Mouse (Mus musculus): ENCODE measurements around the gene Mthfd1. TPM values are rescaled to one million over a fixed set of nuclear protein-coding genes. Genes with fewer than 3 reads are reported as not detected.

The Mthfd1 gene
- polyA plus RNA-seq, 1 experiment from 2014 or later: 87.7 TPM

DNA sequence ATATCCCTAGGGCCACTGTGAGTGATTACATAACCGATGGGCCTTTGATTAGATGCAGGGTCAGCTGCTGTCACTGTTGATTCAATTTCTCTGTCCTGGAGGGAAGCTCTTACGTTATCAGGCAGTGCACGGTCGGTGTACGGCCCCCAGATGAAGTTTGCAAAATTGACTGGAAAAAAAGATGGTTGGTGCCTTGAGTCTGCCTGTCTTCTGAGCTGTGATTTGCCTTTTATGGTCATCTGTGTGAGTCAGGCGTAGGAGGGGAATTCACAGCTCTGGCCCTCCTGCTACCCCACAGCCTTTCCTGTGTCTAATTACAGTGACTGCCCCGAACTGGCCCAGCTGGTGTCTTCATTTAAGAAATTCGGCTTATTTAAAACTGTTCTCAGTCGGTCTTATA is 52.9 kb downstream of the Mthfd1 start:
- no peak overlapping the region for H3K9ac ChIP-seq
- peak overlapping the region; percentile 83 for H3K27ac ChIP-seq
- H3K27me3 ChIP-seq (replicated peaks): no peaks in the 10 kb centered on the region
- 30% methylated on average over 9 of the region's 9 CpGs for WGBS
- H3K4me2 ChIP-seq: no peak overlapping the region
- H3K9me3 ChIP-seq: no peaks in the 10 kb centered on the region
- H3K4me1 ChIP-seq: peaks cover 4% of the 10 kb centered on the region; the same call in 1 of the 2 replicates
- H3K36me3 ChIP-seq: peaks cover 23% of the 10 kb centered on the region
- H3K4me3 ChIP-seq (replicated peaks): no peak overlapping the region
- ATAC-seq (ENCODE audit: insufficient read depth, low FRiP score, low read depth): peak; percentile 56; the same call in 1 of the 2 replicates

DNA sequence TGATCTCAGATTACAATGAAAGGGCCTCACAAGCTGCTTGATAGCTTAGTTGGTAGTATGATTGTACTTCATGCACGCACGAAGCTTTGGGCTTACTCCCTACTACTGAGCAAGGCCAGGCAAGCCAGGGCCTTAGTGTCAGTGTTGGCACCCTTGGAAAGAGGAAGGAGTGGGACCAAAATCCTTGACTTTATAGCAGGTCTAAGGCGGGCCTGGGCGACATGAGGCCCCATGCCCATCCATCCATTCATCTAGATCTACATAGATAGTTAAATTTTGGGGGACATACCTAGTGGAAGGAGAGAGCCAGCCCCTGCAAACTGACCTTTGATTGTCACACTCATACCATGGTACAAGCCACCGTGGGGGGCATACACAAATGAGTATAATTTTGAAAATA is 53.3 kb downstream of the Mthfd1 start:
- peaks cover 21% of the 10 kb centered on the region; the same call in 1 of the 2 replicates for H3K36me3 ChIP-seq
- peak overlapping the region; percentile 83; the same call in 1 of the 2 replicates for H3K27ac ChIP-seq
- peaks cover 4% of the 10 kb centered on the region; the same call in 1 of the 2 replicates for H3K4me1 ChIP-seq
- no peak for ATAC-seq (ENCODE audit: insufficient read depth, low FRiP score, low read depth)
- 82% methylated on average over 5 of the region's 5 CpGs for WGBS
- H3K4me2 ChIP-seq: no peak overlapping the region
- H3K9me3 ChIP-seq: no peaks in the 10 kb centered on the region
- H3K27me3 ChIP-seq (replicated peaks): no peaks in the 10 kb centered on the region
- H3K9ac ChIP-seq: no peak overlapping the region
- H3K4me3 ChIP-seq (replicated peaks): no peak overlapping the region

DNA sequence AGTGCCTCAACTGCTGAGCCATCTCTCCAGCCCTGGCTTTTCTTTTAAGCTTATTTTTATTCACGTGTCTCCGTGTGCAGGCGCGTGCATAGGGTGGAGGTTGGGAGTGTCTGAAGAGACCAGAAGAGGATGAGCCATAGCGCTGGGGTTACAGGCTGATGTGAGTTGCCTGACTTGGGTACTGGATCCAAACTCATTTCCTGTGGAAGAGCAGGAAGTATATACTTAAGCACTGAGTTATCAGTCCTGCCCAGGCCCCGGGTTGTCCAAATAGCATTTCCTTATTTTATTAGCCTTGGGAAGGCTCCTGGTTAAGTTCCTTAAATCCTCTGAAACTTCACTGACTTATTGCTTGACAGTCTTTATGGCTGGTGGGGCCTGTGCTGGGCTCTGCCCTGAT is 54.9 kb downstream of the Mthfd1 start:
- Histone ChIP-seq H3K9me3 (no peaks in the 10 kb centered on the region), H3K4me1 (peaks cover 4% of the 10 kb centered on the region; the same call in 1 of the 2 replicates), H3K4me2 (no peak overlapping the region), H3K9ac (no peak overlapping the region), H3K27me3 (replicated peaks) (no peaks in the 10 kb centered on the region), H3K36me3 (peaks cover 24% of the 10 kb centered on the region; the same call in 1 of the 2 replicates), H3K27ac (0 out of 2 replicates have a peak overlapping the region, but pooled peaks have one; percentile 0), H3K4me3 (replicated peaks) (no peak overlapping the region)
- WGBS: 70% methylated on average over 6 of the region's 6 CpGs
- ATAC-seq (ENCODE audit: insufficient read depth, low FRiP score, low read depth): no peak

DNA sequence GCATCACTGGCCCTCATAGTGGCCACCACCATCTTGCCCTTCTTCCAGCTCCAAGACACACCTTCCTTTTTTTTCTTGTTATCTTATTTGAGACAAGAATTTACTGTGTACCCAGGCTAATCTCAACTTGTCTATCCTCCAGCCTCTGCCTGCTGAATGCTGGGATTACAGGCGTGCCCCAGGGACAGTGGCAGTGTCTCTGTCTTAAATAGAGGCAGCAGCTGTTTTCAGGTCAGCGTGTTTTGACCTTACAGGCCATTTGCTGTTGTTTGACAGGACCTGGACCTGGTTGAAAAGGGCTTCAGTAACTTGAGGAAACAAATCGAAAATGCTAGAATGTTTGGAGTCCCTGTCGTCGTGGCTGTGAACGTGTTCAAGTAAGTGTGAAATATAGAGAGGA is 55.5 kb downstream of the Mthfd1 start:
- no peak for ATAC-seq (ENCODE audit: insufficient read depth, low FRiP score, low read depth)
- H3K4me1 ChIP-seq: peaks cover 4% of the 10 kb centered on the region; the same call in 1 of the 2 replicates
- no peak overlapping the region for H3K9ac ChIP-seq
- H3K4me2 ChIP-seq: no peak overlapping the region
- no peaks in the 10 kb centered on the region for H3K27me3 ChIP-seq (replicated peaks)
- H3K36me3 ChIP-seq: peaks cover 26% of the 10 kb centered on the region; the same call in 1 of the 2 replicates
- no peaks in the 10 kb centered on the region for H3K9me3 ChIP-seq
- H3K4me3 ChIP-seq (replicated peaks): no peak overlapping the region
- WGBS: 65% methylated on average over 6 of the region's 6 CpGs
- H3K27ac ChIP-seq: no peak overlapping the region; the same call in 1 of the 2 replicates

DNA sequence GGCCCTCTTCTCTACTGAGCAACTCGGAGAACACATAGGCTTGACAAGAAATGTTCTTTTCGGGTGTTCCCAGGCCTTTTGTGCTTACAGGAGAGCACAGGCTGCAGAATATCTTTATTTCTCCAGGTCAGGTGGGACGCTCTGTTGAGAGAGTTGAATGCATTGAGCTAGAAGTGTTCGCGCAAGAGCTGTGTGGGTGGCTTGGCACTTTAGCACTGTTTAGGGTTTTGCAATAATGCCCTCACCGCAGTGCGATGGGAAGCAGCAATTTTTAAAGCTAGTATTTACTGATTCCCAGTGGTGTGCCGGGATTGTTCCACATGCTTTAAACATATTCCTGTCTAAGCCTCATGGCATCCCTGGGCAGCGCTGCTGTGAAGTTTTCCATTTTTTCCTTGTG is 56.1 kb downstream of the Mthfd1 start:
- Histone ChIP-seq H3K4me3 (replicated peaks) (no peak overlapping the region), H3K27me3 (replicated peaks) (no peaks in the 10 kb centered on the region), H3K27ac (peak overlapping the region; percentile 16; the same call in 1 of the 2 replicates), H3K36me3 (peaks cover 23% of the 10 kb centered on the region; the same call in 1 of the 2 replicates), H3K4me1 (peaks cover 4% of the 10 kb centered on the region; the same call in 1 of the 2 replicates), H3K9me3 (no peaks in the 10 kb centered on the region), H3K4me2 (no peak overlapping the region), H3K9ac (no peak overlapping the region)
- ATAC-seq (ENCODE audit: insufficient read depth, low FRiP score, low read depth): no peak
- WGBS: 81% methylated on average over 9 of the region's 9 CpGs

DNA sequence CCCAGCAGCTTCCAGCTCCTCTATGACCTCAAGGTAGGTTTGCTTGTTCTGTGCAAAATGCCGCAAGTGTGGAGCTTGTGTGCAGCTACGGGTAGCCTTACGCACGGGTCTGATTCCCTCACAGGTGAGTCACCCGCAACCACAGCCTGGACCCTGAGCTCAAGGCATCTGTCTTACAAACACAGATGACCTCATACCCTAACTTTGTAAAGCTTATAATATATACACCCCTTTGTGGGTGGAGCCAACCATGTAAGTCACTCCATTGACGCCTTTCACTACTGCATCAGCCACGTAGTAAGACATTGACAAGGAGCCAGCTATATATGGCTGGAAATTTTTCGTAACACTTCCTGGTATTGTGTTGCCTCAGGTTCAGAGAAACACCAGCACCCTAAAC is 56.9 kb downstream of the Mthfd1 start:
- H3K27me3 ChIP-seq (replicated peaks): no peaks in the 10 kb centered on the region
- no peak overlapping the region for H3K4me2 ChIP-seq
- 76% methylated on average over 8 of the region's 8 CpGs for WGBS
- H3K4me1 ChIP-seq: peaks cover 4% of the 10 kb centered on the region; the same call in 1 of the 2 replicates
- no peaks in the 10 kb centered on the region for H3K9me3 ChIP-seq
- no peak overlapping the region for H3K4me3 ChIP-seq (replicated peaks)
- H3K9ac ChIP-seq: no peak overlapping the region
- peak; percentile 20; the same call in 1 of the 2 replicates for ATAC-seq (ENCODE audit: insufficient read depth, low FRiP score, low read depth)
- H3K27ac ChIP-seq: 0 out of 2 replicates have a peak overlapping the region, but pooled peaks have one; percentile 16
- H3K36me3 ChIP-seq: peaks cover 23% of the 10 kb centered on the region; the same call in 1 of the 2 replicates

DNA sequence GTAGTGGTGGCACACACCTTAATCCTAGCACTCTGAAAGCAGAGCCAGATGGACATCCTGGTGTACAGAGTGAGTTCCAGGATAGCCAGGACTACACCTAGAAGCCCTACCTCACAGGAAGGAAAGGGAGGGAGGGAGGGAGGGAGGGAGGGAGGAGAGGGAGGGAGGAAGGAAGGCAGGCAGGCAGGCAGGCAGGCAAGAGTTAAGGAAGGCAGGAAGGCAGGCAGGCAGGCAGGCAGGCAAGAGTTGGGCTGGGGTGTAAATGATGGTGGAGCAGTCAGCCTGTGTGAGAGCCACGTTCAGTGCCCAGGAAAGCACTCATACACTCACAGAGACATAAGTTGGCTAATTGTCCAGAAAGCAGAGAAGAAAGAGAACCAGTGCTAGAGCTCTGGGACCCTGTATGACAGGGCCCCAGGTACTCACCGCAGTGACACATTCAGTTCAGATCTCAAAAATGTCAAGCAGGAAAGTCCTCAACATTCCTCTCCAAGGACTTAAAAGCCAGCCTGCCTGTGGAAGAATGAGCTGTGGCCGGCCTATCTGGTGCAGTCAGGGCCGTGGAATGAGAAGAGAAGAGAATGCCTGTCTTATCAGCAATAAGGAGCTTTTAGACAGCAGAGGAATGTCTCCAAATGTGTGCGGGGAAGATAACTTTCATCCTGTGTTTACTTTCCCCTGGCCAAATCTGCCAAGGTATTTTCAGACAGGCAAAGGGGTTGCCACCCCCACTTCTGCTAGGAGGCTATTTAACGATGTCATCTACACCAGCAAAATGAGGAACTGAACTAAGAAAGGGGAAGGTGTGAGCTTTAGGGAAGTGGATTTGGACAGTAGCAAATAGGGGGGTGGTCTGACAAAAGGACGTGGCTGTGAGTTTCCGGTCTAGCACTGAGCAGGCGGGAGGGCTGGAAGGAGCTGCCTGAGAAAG is 63.4 kb downstream of the Mthfd1 start:
- no peaks in the 10 kb centered on the region for H3K9me3 ChIP-seq
- peaks cover 9% of the 10 kb centered on the region for H3K36me3 ChIP-seq
- peaks cover 7% of the 10 kb centered on the region; the same call in 1 of the 2 replicates for H3K4me1 ChIP-seq
- H3K4me2 ChIP-seq: no peak overlapping the region
- 14% methylated on average over 9 of the region's 9 CpGs for WGBS
- peak; percentile 78 for ATAC-seq (ENCODE audit: insufficient read depth, low FRiP score, low read depth)
- no peak overlapping the region for H3K4me3 ChIP-seq (replicated peaks)
- no peaks in the 10 kb centered on the region for H3K27me3 ChIP-seq (replicated peaks)
- H3K9ac ChIP-seq: no peak overlapping the region
- peak overlapping the region; percentile 73 for H3K27ac ChIP-seq

DNA sequence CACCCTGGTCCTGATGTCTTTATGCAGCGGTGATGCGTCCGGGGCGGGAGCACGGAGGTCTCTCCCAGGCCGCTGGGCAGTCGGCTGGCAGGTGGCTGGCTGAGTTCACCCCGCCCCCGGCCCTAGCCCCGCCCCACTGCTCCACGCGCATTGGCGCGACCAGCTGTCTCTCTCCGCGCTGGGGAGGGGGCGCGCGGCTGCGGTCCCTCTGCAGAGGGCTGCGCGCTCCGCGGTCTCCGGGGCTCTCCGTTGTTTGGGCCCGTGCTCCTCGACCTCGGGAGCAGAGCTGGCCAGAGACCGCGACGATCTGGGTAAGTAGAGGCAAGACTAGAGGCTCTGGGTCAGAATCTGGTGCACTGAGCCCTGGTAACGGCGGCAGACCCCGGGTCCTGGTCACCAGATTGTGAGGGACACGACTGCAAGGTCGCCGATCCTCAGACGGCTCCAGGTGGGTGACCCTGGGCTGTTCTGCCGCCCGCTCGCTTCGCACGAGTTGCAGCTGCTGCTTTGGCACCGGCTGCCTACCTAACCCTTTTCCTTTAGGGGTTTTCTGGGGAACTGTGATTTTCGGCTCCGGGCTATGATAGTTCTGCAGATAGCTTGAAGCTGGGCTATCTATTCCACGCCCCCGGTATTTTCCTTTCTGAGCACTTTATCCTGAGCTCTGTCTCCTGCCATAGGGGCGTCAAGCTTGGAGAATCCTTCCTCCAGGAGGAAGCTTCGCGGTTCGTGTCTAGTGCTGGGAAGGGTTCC is 69.8 kb downstream of the Mthfd1 start, which contains the start of gene Akap5:
TSS of gene Akap5 (plus strand) at position 213 of the 753 bp plus-strand sequence.
- peaks cover 8% of the 10 kb centered on the region for H3K4me1 ChIP-seq
- 0 out of 2 replicates have a peak within 1 kb of the TSS, but pooled peaks have one; percentile 7 for H3K9ac ChIP-seq
- ATAC-seq (ENCODE audit: insufficient read depth, low FRiP score, low read depth): peak; percentile 91
- WGBS: 1% methylated on average over 53 of the region's 53 CpGs
- no peak within 1 kb of the TSS for H3K27ac ChIP-seq
- H3K4me3 ChIP-seq (replicated peaks): peak within 1 kb of the TSS; percentile 55
- no peaks in the 10 kb centered on the region for H3K9me3 ChIP-seq
- no peaks in the 10 kb centered on the region for H3K27me3 ChIP-seq (replicated peaks)
- H3K36me3 ChIP-seq: no peaks in the 10 kb centered on the region; the same call in 1 of the 2 replicates
- H3K4me2 ChIP-seq: peak within 1 kb of the TSS; percentile 93

DNA sequence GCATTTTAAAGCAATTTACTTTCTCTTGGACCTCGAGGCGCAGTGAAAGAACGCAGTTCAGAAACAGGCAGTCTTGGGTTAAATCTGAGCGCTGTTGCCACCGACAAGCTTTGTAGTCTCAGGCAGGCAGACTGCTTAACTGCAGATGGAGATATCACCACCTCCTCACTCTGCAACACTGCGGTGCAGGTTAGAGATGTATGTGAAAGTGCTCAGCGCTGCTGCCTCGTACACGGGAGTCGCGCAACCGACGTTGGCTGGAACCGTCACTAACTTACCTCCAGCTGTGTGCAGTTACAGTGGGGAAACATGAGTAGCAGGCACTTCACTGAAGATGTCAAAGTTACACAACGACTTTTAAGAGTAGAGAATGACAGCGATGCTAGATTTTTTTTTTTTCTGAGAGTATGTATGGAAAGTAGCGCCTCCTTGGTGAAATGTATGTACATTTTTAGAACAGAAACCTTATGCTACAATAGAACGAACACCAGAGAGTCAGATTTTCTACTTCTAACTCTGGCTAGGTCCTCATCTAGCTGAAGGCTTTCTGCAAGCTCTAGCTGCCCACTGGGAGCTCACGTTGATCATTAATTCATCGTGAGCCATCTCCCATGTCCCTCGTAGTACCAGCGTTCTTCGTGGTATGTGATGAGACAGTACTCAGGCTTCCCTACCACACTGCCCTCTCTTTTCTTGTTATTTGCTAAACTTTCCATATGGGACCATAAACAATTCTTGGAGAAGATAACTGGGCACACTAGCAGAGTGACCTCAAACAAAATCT is 71.5 kb downstream of the Mthfd1 start:
- H3K27ac ChIP-seq: no peak overlapping the region
- no peak overlapping the region for H3K4me3 ChIP-seq (replicated peaks)
- no peaks in the 10 kb centered on the region for H3K9me3 ChIP-seq
- no peaks in the 10 kb centered on the region for H3K27me3 ChIP-seq (replicated peaks)
- H3K4me2 ChIP-seq: no peak overlapping the region
- H3K4me1 ChIP-seq: peaks cover 8% of the 10 kb centered on the region
- H3K36me3 ChIP-seq: no peaks in the 10 kb centered on the region
- 87% methylated on average over 23 of the region's 23 CpGs for WGBS
- no peak overlapping the region for H3K9ac ChIP-seq
- ATAC-seq (ENCODE audit: insufficient read depth, low FRiP score, low read depth): no peak

DNA sequence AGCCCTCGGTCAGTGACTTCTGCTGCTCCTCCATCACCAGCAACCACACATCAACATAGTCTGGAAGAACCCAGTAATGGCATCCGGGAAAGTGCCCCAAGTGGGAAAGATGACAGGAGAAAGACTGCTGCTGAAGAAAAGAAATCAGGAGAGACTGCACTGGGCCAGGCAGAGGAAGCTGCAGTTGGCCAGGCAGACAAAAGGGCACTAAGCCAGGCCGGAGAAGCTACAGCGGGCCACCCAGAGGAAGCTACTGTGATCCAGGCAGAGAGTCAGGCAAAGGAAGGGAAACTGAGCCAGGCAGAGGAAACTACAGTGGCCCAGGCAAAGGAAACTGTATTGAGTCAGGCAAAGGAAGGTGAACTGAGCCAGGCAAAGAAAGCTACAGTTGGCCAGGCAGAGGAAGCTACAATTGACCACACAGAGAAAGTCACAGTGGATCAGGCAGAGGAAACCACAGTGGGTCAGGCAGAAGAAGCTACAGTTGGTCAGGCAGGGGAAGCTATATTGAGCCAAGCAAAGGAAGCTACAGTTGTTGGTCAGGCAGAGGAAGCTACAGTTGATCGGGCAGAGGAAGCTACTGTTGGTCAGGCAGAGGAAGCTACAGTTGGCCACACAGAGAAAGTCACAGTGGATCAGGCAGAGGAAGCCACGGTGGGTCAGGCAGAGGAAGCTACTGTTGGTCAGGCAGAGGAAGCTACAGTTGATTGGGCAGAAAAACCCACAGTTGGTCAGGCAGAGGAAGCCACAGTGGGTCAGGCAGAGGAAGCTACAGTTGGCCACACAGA is 73.7 kb downstream of the Mthfd1 start:
- Histone ChIP-seq H3K27me3 (replicated peaks) (no peaks in the 10 kb centered on the region), H3K27ac (no peak overlapping the region), H3K9ac (no peak overlapping the region), H3K9me3 (no peaks in the 10 kb centered on the region), H3K4me1 (peaks cover 8% of the 10 kb centered on the region), H3K36me3 (no peaks in the 10 kb centered on the region), H3K4me3 (replicated peaks) (no peak overlapping the region), H3K4me2 (no peak overlapping the region)
- WGBS: 86% methylated on average over 6 of the region's 6 CpGs
- ATAC-seq (ENCODE audit: insufficient read depth, low FRiP score, low read depth): no peak
